Mouse (Mus musculus) ES-Bruce4 (cell line): Measurements from ENCODE around the gene Slc6a4. TPM values are rescaled to one million over a fixed set of nuclear protein-coding genes. Genes with fewer than 3 reads are reported as not detected.

ENCODE experiments used
- H3K27ac ChIP-seq: 2 replicates; pipeline ENCODE4 v1.5.1; 2012; ENCODE audit warnings: low read length, inconsistent platforms; ENCODE audit not compliant: insufficient read depth
- H3K27me3 ChIP-seq: 2 replicates; pipeline ENCODE4 v1.6.1; 2012; ENCODE audit warnings: mild to moderate bottlenecking, low read length, inconsistent platforms; ENCODE audit not compliant: control insufficient read depth, poor library complexity, insufficient read depth, severe bottlenecking
- H3K36me3 ChIP-seq: 2 replicates; pipeline ENCODE4 v1.6.1; 2012; ENCODE audit warnings: inconsistent platforms, mild to moderate bottlenecking, low read length, moderate library complexity; ENCODE audit not compliant: control insufficient read depth, poor library complexity, insufficient read depth, severe bottlenecking
- H3K4me1 ChIP-seq: one replicate; pipeline ENCODE4 v1.8.1; 2011; ENCODE audit warnings: low read length; ENCODE audit not compliant: control insufficient read depth, insufficient read depth
- H3K4me3 ChIP-seq: 2 replicates; pipeline ENCODE4 v1.5.1; 2011; ENCODE audit warnings: low read depth, mild to moderate bottlenecking, low read length
- H3K9ac ChIP-seq: 2 replicates; pipeline ENCODE4 v1.6.1; 2012; ENCODE audit warnings: low read depth, mild to moderate bottlenecking, inconsistent platforms; ENCODE audit not compliant: poor library complexity, severe bottlenecking
- H3K9me3 ChIP-seq: replicated peaks from 2 replicates; pipeline ENCODE4 v1.6.1; 2012; ENCODE audit warnings: mild to moderate bottlenecking, low read length, inconsistent platforms; ENCODE audit not compliant: control insufficient read depth, poor library complexity, insufficient read depth, severe bottlenecking
- CTCF ChIP-seq: IDR thresholded peaks from one replicate; pipeline ENCODE4 v1.8.1; 2011; ENCODE audit warnings: low read depth, low read length
- EP300 ChIP-seq: IDR thresholded peaks from 2 replicates; pipeline ENCODE4 v1.6.1; 2011; ENCODE audit warnings: low read depth, low read length; ENCODE audit not compliant: insufficient read depth
- POLR2A ChIP-seq: IDR thresholded peaks from one replicate; pipeline ENCODE4 v1.8.1; 2011; ENCODE audit warnings: low read length; ENCODE audit not compliant: insufficient read depth
- polyA plus RNA-seq: library from polyadenylated mRNA; stranded (reverse); fragments of >200 nt; gene quantifications from 2 replicates; pipeline ENCODE4 v1.2.4, GENCODE M21; 2011; ENCODE audit warnings: low read depth; ENCODE audit not compliant: missing spikeins, insufficient read depth, insufficient read length

Slc6a4 gene
- polyA plus RNA-seq = not detected in 2 replicates

DNA sequence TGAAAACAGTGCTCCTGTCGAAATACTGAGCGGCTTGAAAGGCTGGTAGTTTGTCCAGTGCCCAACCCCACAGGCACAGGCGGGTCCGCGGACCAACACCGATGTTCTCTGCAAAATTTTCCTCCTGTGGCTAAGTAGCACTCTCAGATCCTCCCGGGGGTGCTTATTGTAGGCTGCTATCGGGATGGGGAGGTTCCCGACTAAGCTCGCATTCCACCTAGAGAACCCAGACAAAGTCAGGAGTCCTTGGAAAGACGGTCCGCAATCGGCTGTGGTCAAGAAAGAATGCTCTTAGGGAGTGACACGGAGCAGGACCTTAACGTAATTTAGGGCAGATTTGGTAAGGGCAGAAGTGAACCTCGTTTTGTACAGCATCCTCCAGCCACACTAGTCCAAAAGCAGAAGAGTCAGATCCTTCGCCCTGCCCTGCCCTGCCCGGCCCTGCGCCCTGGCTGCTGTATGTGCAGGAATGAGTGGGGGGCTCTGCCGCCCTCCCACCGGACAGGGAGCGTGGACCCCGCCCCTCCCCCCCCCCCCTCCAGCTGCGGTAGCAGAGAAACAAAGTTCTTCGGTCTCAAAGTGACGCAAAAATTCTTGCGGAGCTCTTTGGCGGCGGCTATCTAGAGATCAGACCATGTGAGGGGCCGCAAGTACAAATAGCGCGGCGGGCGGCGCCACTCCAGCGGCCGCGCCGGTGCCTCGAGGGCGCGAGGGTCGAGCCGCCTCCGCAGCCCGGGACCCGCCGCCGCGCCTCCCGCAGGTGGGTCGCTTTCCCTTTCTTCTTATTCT lies at the start of gene Slc6a4:
TSS of gene Slc6a4 (plus strand) at position 688 of the 789 bp plus-strand sequence.
- H3K9ac ChIP-seq = peak within 1 kb of the TSS; percentile 21

DNA sequence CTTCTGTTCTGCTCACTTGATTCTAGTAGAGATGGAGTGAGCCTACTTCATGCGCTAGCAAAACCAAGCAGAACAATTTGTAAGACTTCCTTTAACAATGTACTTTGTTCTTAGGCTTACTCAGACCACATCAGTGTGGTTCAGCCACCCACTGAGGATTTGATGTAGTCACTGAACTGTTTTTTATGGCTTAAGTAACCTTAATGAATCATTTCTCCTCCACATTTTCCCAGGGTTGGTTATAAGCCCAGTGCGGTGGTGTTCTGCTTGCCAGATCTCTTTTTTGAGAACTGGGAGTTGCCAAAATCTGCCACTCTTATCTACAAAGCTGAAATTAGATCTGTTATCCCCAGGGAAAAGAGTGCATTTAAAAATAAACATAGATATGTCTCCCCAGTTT lies 44.9 kb upstream of the Slc6a4 start:
- no peak overlapping the region for H3K4me3 ChIP-seq
- no peaks in the 10 kb centered on the region for H3K27me3 ChIP-seq
- no peak overlapping the region for H3K9ac ChIP-seq
- H3K27ac ChIP-seq = no peak overlapping the region
- no peak for TF ChIP-seq EP300
- TF ChIP-seq POLR2A = no peak
- H3K36me3 ChIP-seq = peaks cover 55% of the 10 kb centered on the region
- H3K9me3 ChIP-seq = no peaks in the 10 kb centered on the region
- H3K4me1 ChIP-seq = no peaks in the 10 kb centered on the region

More for the DNA sequence above, at the start of gene Slc6a4:
- Histone ChIP-seq H3K4me3 (peak within 1 kb of the TSS; percentile 47), H3K36me3 (no peaks in the 10 kb centered on the region), H3K9me3 (no peaks in the 10 kb centered on the region), H3K4me1 (no peaks in the 10 kb centered on the region), H3K27ac (no peak within 1 kb of the TSS), H3K27me3 (peaks cover 14% of the 10 kb centered on the region)
- TF ChIP-seq EP300 = no peak
- TF ChIP-seq CTCF = no peak
- no peak for TF ChIP-seq POLR2A

DNA sequence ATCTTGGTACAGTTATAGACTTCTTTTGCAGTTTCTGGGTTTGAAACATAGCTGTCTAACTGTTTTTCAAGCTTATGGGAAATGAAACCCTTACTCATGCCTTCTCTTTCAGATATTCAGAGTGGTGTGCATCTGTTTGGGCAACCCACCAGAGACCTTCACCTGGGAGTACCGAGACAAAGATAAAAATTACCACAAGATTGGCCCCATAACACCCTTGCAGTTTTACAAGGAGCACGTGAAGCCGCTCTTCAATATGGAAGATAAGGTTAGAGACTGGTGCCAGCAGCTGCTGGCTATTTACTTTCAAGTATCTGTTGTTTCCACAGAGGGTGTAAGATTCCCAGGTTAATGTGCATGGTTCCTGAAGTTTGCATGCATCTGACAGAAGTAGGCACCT lies 32.7 kb upstream of the Slc6a4 start:
- Histone ChIP-seq H3K27ac (no peak overlapping the region), H3K27me3 (no peaks in the 10 kb centered on the region), H3K4me1 (no peaks in the 10 kb centered on the region), H3K9ac (no peak overlapping the region), H3K36me3 (peaks cover 53% of the 10 kb centered on the region), H3K9me3 (no peaks in the 10 kb centered on the region), H3K4me3 (no peak overlapping the region)
- TF ChIP-seq EP300 = no peak
- no peak for TF ChIP-seq CTCF
- no peak for TF ChIP-seq POLR2A

DNA sequence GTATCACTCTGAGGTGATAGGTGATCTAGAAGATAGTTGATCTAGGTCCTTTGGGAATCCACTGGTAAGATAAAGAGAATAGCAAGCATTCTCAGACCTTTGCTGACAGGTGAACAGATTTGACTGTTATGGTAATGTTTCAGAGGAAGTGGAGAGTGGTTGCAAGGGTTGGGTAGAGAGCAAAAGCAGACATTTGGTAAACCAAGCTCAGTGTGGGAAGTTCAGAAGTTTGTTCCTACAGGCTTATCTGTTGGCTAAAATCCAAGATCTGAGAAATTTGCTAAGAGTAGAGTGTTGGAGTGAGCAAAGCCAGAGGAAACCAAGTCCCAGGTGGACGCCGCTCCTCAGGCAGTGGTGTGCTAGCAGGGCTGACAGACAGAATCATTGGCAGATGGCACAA lies 28.1 kb upstream of the Slc6a4 start:
- no peaks in the 10 kb centered on the region for H3K4me1 ChIP-seq
- no peaks in the 10 kb centered on the region for H3K27me3 ChIP-seq
- no peak overlapping the region for H3K27ac ChIP-seq
- TF ChIP-seq POLR2A = no peak
- TF ChIP-seq EP300 = no peak
- H3K9me3 ChIP-seq = no peaks in the 10 kb centered on the region
- H3K9ac ChIP-seq = no peak overlapping the region
- H3K36me3 ChIP-seq = peaks cover 55% of the 10 kb centered on the region
- H3K4me3 ChIP-seq = no peak overlapping the region

DNA sequence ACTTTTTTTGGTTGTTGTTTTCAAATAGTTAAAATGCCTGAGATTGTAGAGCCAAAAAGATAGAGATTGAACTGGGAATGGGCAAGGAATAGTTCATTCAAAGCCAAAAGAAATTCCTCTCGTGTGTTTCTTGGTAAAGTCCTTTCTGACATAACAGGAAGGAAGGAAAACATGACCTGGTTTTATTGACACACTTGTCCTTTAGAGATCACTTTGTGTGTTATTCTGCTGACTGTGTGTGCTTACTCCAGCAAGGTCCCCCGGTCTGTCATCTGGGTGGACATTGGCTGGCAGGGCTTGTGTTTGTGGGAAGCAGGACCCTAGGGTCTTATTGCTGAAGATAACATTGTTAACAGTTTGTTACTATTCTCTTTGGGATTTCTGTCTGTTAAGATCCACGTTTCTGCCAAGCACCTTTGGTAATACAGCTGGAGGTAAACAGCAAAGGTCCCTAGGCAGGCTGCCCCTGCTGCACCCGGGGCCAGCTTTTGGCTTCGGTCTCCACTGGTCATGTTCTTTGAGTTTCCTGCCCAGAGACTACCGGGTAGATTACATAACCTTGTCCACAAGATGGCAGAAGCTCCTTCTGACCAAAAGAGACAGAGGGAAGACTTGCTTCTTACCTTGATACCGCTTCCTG lies 23.6 kb upstream of the Slc6a4 start:
- H3K9me3 ChIP-seq = no peaks in the 10 kb centered on the region
- H3K4me1 ChIP-seq = no peaks in the 10 kb centered on the region
- peaks cover 25% of the 10 kb centered on the region for H3K36me3 ChIP-seq
- H3K4me3 ChIP-seq = no peak overlapping the region
- TF ChIP-seq POLR2A (no peak), CTCF (no peak), EP300 (no peak)
- H3K27me3 ChIP-seq = no peaks in the 10 kb centered on the region
- H3K27ac ChIP-seq = no peak overlapping the region
- no peak overlapping the region for H3K9ac ChIP-seq

DNA sequence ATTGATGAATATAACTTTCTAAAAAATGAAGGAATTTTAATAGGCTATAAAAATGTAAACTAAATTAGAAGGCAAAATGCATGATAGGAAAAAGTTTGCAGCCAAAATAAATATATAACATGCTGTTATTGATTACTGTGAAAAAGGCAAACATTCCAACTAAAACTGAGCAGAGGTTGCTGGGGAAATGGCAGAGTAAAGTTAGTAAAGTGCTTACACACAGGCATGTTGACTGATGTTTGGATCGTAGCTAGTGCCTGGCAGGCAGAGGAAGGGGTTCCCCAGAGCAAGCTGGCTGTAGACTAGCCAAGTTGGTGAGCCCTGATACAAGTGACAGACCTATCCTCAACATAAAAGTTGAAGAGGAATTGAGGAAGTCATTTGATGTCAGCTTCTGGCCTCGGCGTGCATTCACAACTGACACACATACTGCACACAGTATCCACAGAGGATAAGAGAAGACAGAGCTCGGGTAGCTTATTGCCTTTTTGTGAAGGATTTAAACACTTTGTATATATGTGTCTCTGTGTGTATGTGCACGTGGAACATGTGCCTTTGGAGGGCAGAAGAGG lies 16.7 kb upstream of the Slc6a4 start:
- Histone ChIP-seq H3K27ac (no peak overlapping the region), H3K36me3 (peaks cover 14% of the 10 kb centered on the region), H3K4me1 (no peaks in the 10 kb centered on the region)

More for the DNA sequence above, 16.7 kb upstream of the Slc6a4 start:
- Histone ChIP-seq H3K4me3 (no peak overlapping the region), H3K27me3 (no peaks in the 10 kb centered on the region), H3K9ac (no peak overlapping the region), H3K9me3 (no peaks in the 10 kb centered on the region)
- no peak for TF ChIP-seq POLR2A
- TF ChIP-seq EP300 = no peak
- no peak for TF ChIP-seq CTCF
